Mouse (Mus musculus): ENCODE data around the gene Ccdc151.

Ccdc151 gene

DNA sequence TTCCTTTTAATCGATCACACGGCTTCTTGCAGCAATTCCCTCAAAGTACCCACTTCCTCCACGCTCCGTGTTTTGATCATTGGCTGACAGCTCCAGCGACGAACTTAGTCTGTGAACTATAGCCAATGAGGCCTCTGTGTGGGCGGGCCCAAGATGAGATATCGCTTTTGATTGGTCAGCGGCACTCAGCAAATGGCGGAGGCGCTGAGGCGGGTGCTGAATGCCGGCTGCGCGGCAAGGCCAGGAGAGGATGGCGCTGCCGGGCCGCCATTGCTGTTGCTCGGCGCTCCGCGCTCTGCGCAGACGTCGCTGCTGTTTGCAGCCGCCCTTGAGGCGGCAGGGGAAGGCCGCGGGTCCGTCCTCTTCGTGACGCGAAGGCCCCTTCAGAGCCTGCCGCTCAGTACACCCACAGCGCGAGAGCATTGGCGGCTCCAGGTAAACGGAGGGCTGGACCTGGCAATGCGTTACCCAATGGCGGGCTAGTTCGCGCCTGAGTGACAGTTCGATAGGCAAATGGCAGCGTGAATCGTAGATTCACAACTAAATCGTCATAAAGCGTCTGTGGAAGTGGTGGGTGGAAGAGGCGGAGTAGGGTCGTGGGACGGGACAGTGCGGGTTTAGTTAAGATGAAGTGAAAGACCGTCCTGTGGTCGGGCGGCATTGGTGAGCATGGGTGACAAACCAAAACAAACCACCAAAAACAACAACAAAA, 46.7 kb downstream of the Ccdc151 start, which contains the start of gene Swsap1:
Gene Swsap1 (plus strand): TSS at position 186 of the 712 bp plus-strand sequence.
- DNase-seq (ENCODE audit: low spot score) = peak; percentile 93

DNA sequence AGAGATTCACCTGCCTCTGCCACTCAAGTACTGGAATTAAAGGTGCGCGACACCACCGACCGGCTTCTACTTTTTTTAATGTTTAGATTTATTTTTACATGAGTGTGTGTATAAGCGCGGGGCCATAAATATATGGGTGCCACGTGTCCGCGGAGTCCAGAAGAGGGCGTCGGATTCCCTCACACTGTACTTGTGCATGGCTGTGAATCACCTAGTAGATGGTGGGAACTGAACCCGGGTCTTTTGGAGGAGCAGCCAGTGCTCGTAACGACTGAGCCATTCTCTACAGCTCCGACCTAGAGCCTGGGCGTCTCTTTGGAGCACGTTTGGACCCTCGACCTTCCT, 47.2 kb downstream of the Ccdc151 start:
- no peak for DNase-seq (ENCODE audit: low spot score)

DNA sequence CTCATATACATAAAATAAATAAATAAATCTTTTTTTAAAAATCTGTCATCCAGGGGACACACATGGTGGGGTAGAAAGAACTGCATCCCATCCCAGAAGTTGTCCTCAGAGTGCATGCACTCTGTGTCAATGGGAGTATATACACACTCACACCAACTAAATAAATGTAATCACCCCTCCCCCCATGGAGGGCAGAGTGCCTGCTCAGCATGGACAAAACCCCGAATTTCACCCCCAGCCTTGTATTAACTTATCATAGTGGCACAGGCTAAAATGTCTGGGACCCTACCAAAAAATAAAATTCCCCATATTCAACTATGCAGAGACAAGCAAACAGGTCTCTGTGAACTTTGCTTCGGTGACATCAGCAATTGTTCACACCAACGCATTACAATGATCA, 47.8 kb downstream of the Ccdc151 start:
- DNase-seq (ENCODE audit: low spot score) = no peak

DNA sequence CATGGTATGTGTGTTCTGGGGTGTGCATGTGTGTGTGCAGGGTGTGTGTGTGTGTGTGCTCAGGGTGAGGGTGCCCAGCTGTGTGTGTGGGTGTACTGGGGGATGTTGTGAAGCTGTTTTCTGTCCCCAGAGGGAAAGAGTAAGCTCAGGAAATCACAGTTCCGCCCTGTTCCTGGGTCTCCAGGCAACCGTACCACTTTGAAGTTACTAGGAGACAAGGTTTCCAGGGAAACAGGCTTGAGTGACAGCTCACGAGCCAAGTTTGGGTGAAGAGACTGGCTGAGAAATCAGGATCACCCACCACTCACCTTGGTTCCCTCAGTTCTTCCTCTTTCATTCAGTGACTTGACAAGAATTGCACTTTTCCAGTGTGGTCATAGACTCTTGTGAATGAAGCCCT, 48.8 kb downstream of the Ccdc151 start:
- DNase-seq (ENCODE audit: low spot score) = no peak

DNA sequence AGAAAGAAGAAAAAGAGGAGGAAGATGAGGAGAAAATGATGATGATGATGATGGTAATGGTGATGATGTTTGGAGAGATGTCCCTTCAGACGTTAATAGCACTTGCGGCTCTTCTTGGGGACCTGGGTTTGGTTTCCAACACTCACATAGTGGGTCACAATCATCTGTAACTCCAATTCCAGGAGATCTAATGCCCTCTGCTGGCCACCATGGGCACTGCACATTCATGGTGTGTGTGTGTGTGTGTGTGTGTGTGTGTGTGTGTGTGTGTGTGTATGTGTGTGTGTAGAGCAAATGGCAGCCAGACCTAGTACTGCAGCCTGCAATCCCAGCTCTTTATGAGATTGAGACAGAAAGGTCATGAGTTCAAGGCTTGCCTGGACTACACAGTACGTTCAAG, 50.5 kb downstream of the Ccdc151 start:
- no peak for DNase-seq (ENCODE audit: low spot score)

DNA sequence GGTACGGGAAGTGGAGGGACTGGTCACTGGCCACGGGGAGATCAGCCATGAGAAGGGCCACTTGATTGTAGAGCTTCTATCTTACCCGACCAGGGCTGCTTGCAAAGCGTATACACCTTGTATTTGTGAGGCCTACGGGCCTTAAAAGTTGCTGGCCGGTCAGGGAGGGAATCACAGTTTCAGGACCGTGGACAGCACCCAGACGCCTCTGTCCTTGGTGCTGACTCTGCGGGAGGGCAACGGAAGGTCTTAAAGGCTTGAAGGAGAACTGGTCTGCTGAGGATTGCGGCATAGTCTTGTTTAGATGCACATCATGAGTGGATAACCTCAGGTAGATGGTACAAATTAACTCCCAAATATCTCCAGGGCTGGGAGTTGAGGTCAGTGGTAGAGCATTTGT, 52.1 kb downstream of the Ccdc151 start:
- no peak for DNase-seq (ENCODE audit: low spot score)

DNA sequence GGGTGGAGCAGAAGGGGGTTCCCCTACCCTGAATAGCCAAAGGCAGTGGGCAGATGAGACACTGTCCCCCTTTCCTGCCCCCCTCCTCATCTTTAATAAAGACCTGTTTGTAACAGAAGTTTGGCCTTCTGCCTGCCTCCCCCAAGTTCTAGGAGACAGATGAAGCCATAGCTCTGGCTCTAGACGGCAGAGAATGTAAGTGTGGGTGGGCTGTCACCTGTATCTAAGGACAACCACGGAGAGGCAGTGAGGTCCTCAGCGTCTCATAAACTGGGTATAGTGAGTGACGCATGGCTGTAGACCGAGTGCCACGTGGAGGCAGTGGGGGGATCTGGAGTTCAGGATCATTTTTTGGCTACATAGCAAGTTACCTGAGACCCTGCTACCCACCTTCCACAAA, 53.6 kb downstream of the Ccdc151 start:
- DNase-seq (ENCODE audit: low spot score) = no peak

DNA sequence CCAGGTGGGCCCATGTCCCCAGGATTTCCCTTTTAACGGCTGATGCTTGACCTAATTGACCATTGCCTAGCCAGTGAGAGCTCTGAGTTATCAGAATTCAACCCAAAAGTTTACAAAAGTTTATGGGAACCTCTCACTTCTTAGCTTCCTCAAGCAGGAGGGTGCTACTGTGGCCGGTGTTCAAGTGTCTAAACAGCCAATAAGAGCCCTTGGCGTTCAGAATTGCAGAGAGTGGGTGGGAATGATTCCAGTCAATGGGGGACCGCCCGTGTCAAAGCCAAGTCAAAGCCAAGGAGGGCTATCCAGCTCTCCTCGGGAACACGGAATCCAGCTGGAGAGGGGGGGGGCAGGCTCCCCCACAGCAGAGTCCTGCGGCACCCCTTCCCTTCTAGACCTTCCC, 54.3 kb downstream of the Ccdc151 start:
- DNase-seq (ENCODE audit: low spot score) = no peak

DNA sequence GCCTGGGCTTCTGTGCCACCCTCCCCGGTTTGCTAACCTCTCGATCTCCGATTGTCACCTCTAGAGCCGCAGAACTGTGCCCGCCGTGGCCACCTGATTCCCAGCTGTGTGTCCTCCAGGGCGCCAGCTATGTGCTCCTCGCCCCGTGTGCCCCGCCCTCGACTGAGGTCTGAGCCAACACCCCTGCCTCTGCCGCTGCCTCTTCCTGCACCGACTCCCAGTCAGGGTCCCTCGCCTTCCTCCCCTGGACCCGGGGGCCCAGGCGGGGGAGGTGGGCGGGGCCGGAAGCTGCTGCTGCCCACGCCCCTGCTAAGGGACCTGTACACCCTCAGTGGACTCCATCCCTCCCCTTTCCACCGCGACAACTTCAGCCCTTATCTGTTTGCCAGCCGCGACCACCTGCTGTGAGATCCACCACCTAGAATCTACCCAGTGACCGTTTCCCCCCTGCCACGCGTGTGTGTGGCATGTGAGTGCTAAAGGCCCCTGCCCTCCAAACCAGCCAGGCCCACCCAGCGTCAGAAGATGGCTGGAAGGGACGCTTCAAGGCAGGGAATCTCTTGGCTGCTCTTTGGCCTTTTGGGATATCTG, 54.8 kb downstream of the Ccdc151 start:
- no peak for DNase-seq (ENCODE audit: low spot score)

DNA sequence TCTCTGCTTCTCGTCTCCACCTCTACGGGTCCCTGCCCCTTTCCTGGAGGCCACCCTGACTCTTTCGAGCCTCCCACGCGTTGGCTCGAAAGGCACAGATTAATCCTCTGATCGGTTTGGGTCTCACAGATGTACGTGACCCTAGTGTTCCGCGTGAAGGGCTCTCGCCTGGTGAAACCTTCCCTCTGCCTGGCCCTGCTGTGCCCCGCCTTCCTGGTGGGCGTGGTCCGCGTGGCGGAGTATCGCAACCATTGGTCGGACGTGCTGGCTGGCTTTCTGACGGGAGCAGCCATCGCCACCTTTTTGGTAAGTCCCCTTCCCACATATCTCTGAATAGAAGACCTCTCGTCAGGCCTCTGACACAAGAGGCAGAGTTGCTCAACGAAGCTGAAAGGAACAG, 58.2 kb downstream of the Ccdc151 start:
- DNase-seq (ENCODE audit: low spot score) = no peak

DNA sequence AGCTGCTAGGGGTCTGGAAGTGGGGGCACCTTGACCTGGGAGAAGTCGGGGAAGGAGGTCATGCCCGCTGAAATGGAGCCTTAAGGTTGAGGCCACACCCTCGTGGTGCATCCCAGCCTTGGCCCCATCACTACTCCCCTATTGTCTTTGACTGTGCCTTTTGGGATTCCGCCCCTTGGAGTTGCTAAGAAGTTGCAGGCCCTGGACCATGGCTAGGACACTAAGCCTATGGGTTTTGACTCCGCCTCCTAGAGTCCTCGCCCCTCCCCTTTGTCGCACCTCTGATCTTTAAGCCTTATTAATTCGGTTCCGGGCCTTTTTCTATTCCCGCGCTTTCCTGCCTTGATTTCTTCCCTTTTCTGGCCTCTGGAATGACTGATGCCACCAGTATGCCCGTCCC, 58.8 kb downstream of the Ccdc151 start:
- no peak for DNase-seq (ENCODE audit: low spot score)

DNA sequence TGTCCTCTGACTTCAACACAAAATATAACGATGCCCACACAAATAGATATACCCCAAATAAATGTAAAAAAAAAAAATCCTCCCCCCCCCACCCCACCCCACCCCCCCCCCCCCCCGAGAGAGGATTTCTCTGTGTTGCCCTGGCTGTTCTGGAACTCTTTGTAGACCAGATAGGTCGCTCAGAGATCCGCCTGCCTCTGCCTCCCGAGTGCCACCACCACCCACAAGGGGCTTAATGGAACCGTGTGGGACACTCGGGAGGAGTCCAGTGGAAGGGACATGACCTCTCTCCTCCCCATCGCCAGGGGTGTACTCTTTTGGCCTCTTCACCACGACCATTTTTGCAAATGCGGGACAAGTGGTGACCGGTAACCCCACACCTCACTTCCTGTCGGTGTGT, 59.4 kb downstream of the Ccdc151 start:
- no peak for DNase-seq (ENCODE audit: low spot score)

Data from urinary bladder, postnatal 10 days (tissue).